Mouse (Mus musculus) midbrain, embryonic 12.5 days (tissue): ENCODE data around the gene Fam107a. TPM values are rescaled to one million over a fixed set of nuclear protein-coding genes. Genes with fewer than 3 reads are reported as not detected.

Experiments used
- ATAC-seq: fragments of 200-750 bp; cut with Nextera tagmentation; 2 replicates; pipeline ENCODE4 v1.8.0; 2017; ENCODE audit warnings: low read depth, moderate TSS enrichment, moderate library complexity; ENCODE audit not compliant: low FRiP score
- H3K27ac ChIP-seq: fragments of 300-500 bp; sonication (generic); replicated peaks from 2 replicates; pipeline ENCODE4 v1.5.1; 2016; ENCODE audit warnings: mild to moderate bottlenecking
- H3K27me3 ChIP-seq: fragments of 300-500 bp; sonication (generic); 2 replicates; pipeline ENCODE4 v1.6.1; 2016; ENCODE audit warnings: mild to moderate bottlenecking
- H3K36me3 ChIP-seq: fragments of 300-500 bp; sonication (generic); 2 replicates; pipeline ENCODE4 v1.6.1; 2016
- H3K4me1 ChIP-seq: fragments of 300-500 bp; sonication (generic); 2 replicates; pipeline ENCODE4 v1.6.1; 2016
- H3K4me2 ChIP-seq: fragments of 300-500 bp; sonication (generic); replicated peaks from 2 replicates; pipeline ENCODE4 v1.6.1; 2016; ENCODE audit warnings: mild to moderate bottlenecking, moderate library complexity
- H3K4me3 ChIP-seq: fragments of 300-500 bp; sonication (generic); 2 replicates; pipeline ENCODE4 v1.5.1; 2016; ENCODE audit warnings: mild to moderate bottlenecking
- H3K9ac ChIP-seq: fragments of 300-500 bp; sonication (generic); replicated peaks from 2 replicates; pipeline ENCODE4 v1.6.1; 2016; ENCODE audit warnings: mild to moderate bottlenecking, moderate library complexity
- H3K9me3 ChIP-seq: fragments of 300-500 bp; sonication (generic); 2 replicates; pipeline ENCODE4 v1.6.1; 2016; ENCODE audit warnings: mild to moderate bottlenecking
- WGBS: fragments of 180-500 bp; shearing (Covaris S2); methylation state at CpG from one replicate; pipeline ENCODE4 v1.1.7; 2016; 5-methylcytosine and 5-hydroxymethylcytosine counted together
- polyA plus RNA-seq: library from polyadenylated mRNA; unstranded; fragments of >200 nt; fragmentation: Nextera tagmentation; extraction: Ambion mirVana; gene quantifications from 2 replicates; pipeline ENCODE4 v1.2.1, GENCODE M21; 2016

Fam107a gene
- polyA plus RNA-seq: 0.24 and 0.48 TPM in 2 replicates

DNA sequence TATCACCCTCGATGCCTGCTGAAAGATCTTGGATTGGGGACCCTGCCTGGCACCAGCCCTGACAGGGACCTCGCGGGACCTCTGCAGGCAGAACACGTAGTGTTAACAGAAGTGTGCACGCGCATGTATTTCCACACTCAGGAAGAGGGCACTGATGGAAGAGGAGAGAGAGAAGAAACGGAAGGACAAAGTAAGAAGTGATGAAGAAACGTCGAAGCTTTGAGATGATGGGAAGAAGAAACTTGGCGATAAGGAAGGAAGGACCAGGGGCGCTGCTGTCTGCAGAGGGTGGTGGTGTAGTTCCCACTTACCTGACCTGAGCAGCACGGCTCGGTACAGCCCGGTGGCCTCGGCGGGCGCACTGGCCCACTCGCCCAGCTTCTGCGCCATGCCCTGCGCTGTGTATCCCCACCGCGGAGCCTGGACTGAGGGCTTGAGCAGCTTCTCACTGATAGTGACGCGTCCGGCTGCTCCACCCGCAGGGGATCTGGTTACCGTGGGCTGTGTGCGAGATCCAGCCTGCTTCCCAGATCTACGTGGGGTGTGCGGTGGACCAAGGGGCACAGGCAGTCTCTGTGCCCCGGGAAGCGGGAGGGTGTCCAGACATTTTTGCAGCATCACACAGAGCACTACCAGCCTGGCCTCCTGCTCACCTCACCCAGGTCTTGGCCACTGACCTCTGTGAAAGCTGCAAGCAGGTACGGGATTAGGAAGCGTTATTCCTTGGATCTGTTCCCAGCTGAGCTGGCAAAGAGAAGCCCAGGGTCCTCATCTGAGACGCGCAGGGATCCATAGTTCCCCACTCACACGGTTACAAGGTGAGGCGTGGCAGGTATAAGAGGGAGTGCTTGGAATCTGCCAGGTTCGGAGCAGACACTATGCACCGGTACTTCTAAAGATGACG, at the start of gene Fam107a:
TSS of gene Fam107a (minus strand) at position 830 of the 904 bp plus-strand sequence.
- Histone ChIP-seq H3K27ac (no peak within 1 kb of the TSS), H3K4me2 (peak within 1 kb of the TSS; percentile 50), H3K4me3 (peak within 1 kb of the TSS; percentile 33), H3K9me3 (no peaks in the 10 kb centered on the region), H3K36me3 (no peaks in the 10 kb centered on the region), H3K27me3 (peaks cover 53% of the 10 kb centered on the region), H3K4me1 (peaks cover 15% of the 10 kb centered on the region), H3K9ac (no peak within 1 kb of the TSS; the same call in 1 of the 2 replicates)
- WGBS: 13% methylated on average over 41 of the region's 41 CpGs
- peak; percentile 73 for ATAC-seq

DNA sequence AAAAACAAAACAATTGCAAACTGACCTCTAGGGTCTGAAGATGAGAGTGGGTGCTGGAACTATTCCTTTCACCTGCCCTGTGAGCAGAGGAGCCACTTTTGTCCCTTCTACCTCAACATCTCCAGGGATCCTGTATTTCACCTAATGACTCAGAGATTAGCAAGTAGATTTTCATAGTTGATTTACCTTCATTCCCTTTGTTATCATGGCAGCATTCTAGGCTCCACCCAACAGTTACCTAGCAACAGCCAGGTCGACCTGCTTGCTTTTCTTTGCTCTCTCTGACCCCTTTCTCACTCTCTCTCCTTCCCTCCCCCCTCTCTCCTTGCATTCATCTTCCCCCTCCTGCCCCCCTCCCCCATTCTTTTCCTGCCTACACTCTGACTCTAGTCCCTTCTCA, 49.3 kb upstream of the Fam107a start:
- Histone ChIP-seq H3K4me3 (no peak overlapping the region), H3K27ac (no peak overlapping the region), H3K27me3 (no peaks in the 10 kb centered on the region), H3K36me3 (no peaks in the 10 kb centered on the region), H3K4me1 (peaks cover 11% of the 10 kb centered on the region), H3K4me2 (no peak overlapping the region), H3K9me3 (no peaks in the 10 kb centered on the region), H3K9ac (no peak overlapping the region)
- ATAC-seq: no peak
- 0% methylated on average over 1 of the region's 1 CpGs for WGBS

DNA sequence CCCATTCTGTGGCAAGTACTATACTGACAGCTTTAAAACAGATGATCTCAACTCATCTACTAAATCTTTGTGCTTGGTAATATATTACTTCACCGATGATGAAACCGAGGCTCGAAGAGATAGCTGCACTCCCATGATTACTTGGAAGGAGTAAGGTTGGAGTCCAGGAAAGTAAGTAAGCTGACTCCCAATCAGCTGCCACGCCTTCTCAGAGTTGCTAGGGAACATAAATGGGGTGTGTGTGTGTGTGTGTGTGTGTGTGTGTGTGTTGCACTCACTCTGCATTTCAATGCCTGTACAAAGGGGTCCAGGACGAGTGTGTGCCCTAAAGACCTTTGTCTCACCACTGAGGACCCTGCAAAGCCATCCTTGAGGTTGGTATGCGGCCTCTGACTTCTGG, 48.0 kb upstream of the Fam107a start:
- Histone ChIP-seq H3K4me1 (peaks cover 11% of the 10 kb centered on the region), H3K4me2 (no peak overlapping the region)
- WGBS: 69% methylated on average over 6 of the region's 6 CpGs

DNA sequence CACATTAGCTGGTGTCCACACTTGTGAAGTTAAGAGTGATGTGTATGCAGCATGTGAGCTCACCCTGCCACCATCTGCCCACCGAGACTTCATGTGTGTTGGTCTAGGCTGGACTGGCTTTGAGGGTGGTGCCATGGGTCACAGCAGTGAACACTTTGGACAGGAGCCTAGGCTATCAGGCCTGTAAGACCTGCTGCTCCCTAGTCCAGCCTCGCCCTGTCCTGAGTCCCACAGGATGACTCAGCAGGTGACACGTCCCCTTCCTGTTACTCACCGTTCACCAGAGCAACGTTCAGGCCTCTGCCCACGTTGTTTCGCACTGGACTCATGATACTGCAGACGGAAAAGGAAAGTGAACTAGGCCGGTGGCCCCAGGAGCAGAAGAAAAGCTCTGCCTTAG, 39.0 kb upstream of the Fam107a start:
- no peaks in the 10 kb centered on the region for H3K27me3 ChIP-seq
- no peak overlapping the region for H3K4me2 ChIP-seq
- no peaks in the 10 kb centered on the region for H3K36me3 ChIP-seq
- WGBS: 88% methylated on average over 9 of the region's 9 CpGs
- H3K9me3 ChIP-seq: no peaks in the 10 kb centered on the region
- H3K9ac ChIP-seq: no peak overlapping the region
- no peak for ATAC-seq
- no peak overlapping the region for H3K27ac ChIP-seq
- no peaks in the 10 kb centered on the region for H3K4me1 ChIP-seq
- no peak overlapping the region for H3K4me3 ChIP-seq

More for the DNA sequence above, 48.0 kb upstream of the Fam107a start:
- Histone ChIP-seq H3K9me3 (no peaks in the 10 kb centered on the region), H3K27ac (no peak overlapping the region), H3K27me3 (no peaks in the 10 kb centered on the region), H3K9ac (no peak overlapping the region), H3K4me3 (no peak overlapping the region), H3K36me3 (no peaks in the 10 kb centered on the region)
- no peak for ATAC-seq

DNA sequence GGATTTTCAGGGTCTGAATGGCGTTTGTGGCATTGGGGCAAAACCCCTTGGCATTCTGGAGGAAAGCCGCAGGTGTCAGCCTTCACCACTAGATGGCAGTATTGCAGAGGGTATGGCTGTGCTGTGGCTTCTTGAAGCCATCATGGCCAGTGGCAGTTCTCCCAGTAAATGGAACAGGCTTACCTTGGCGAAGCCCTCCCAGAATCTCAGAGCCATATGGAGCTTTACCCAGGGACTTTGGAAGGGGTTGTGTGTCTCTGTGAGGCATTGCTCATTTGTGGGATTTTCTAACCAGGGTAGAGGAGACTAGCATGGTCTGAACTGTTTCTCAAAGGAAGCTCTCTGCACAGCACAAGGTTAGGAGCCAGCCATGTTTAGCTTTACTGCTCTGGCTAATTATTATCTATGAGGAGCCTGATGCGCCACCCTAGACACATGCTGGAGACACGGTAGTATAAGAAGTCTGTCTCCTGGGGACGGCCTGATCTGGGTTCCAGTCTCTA, 38.2 kb upstream of the Fam107a start:
- peak; percentile 74 for ATAC-seq
- H3K27me3 ChIP-seq: no peaks in the 10 kb centered on the region
- H3K36me3 ChIP-seq: no peaks in the 10 kb centered on the region
- WGBS: 48% methylated on average over 6 of the region's 6 CpGs
- no peak overlapping the region for H3K4me3 ChIP-seq
- no peaks in the 10 kb centered on the region for H3K4me1 ChIP-seq
- H3K9ac ChIP-seq: no peak overlapping the region
- no peak overlapping the region for H3K4me2 ChIP-seq
- no peak overlapping the region for H3K27ac ChIP-seq
- H3K9me3 ChIP-seq: no peaks in the 10 kb centered on the region

DNA sequence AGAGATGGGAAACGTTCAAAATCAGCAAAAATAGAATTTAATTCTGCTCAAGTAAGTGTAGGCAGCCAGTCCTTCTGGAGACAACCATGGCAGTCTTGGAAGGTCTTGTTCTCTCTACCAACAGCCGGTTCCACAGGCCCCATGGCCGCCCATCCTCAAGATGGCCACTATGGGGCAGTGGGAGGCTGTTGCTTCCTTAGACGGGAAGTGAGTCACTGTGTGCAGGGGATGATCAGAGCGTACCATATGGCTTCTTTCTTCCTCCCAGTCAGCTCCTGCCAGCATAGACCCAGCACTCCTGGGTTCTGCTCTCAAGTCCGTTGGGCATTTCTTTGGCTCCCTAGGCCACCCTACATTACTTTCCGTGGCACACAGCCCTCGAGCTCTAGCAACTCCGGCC, 31.1 kb upstream of the Fam107a start:
- no peak for ATAC-seq
- WGBS: 80% methylated on average over 9 of the region's 9 CpGs
- no peak overlapping the region for H3K4me2 ChIP-seq
- no peaks in the 10 kb centered on the region for H3K4me1 ChIP-seq
- H3K4me3 ChIP-seq: no peak overlapping the region
- H3K36me3 ChIP-seq: no peaks in the 10 kb centered on the region
- peaks cover 7% of the 10 kb centered on the region; the same call in 1 of the 2 replicates for H3K27me3 ChIP-seq
- H3K9ac ChIP-seq: no peak overlapping the region
- H3K27ac ChIP-seq: no peak overlapping the region
- H3K9me3 ChIP-seq: no peaks in the 10 kb centered on the region

DNA sequence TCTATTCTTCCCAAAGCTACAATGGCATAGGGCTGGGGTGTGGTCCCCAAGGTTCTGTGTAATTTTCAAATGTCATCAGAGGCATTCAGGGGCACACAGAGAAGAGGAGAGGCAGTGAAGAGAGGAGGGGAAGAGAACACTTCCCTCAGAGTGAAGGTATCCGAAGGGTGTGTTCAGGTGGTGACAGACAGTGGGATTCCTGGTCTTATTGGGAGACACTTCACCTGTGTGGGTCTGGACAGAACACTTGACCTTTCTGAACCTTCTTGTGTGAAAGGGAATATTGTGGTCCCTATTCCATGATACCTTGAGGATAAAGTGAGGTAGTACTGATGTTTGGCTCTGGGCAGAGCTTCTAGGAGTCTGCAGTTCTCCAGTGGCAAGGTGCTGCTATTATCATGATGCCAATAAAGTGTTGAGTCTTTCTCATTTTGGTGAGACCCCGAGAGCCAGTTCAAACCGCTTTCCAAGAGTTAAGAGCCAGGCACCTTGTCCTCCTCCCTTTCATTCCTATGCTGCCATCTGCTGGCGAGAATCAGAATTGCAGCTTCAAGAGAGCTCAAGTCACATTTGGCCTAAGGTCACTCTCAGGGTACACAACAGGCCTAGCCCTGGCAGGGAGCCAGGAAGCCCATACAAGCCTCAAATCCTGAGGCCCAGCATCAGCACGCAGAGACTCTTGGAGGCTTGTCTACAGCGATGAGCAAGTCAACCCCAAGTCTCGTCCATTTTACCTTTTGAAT, 28.6 kb upstream of the Fam107a start:
- Histone ChIP-seq H3K9me3 (no peaks in the 10 kb centered on the region), H3K4me1 (no peaks in the 10 kb centered on the region), H3K9ac (no peak overlapping the region), H3K4me3 (no peak overlapping the region), H3K27ac (no peak overlapping the region), H3K27me3 (peaks cover 7% of the 10 kb centered on the region; the same call in 1 of the 2 replicates), H3K4me2 (no peak overlapping the region), H3K36me3 (no peaks in the 10 kb centered on the region)
- 23% methylated on average over 7 of the region's 7 CpGs for WGBS
- peak; percentile 55; the same call in 1 of the 2 replicates for ATAC-seq

DNA sequence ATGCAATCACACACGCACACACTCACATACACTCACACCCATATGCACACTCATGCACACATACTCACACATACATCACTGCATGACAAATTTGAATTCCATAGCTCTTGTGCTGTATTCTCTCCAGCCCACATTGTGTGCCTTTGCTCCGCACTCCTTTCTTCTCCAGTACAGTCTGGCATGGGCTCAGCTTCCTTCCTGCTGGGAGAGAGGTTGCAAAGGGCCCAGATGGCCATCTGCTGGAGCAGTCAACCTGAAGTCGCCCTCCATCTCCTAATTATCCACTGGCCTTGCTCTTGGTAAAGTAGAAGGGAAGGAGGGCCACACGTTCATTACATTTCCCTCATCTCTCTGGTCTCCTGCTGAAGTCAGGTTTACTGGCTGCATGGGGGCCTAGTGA, 27.7 kb upstream of the Fam107a start:
- no peak overlapping the region for H3K27ac ChIP-seq
- H3K9ac ChIP-seq: no peak overlapping the region
- no peak overlapping the region for H3K4me2 ChIP-seq
- 67% methylated on average over 4 of the region's 4 CpGs for whole genome bisulfite sequencing
- ATAC-seq: no peak
- no peaks in the 10 kb centered on the region for H3K9me3 ChIP-seq
- no peaks in the 10 kb centered on the region for H3K36me3 ChIP-seq
- H3K27me3 ChIP-seq: peaks cover 7% of the 10 kb centered on the region
- H3K4me1 ChIP-seq: no peaks in the 10 kb centered on the region
- no peak overlapping the region for H3K4me3 ChIP-seq

DNA sequence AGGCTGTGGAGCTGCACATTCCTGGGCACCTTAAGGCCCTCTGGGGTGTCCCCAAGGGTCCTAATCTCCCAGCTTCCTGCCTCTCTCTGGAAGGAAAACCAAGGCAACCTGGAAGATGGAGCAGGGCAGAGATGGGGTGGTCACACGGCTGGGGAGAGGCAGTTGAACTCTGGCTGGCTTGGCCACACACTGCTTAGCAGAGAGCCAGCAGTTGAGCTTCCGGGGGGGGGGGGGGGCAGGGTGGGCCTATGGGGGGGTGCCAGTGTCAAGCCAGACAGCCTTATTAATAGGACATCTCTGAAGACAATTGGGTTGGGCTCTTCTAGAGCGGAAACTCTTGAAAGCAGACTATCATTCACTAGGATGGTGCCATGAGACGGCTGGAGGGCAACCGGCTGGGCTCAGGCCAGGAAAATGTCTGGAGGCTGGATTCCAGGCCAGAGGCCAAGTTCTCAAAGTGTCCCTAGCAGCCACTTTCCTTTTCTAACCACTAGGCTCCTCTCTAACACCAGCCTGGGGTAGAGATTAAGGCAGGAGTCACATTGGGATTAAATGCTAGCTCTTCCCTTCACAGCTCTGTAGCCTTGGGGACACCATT, 24.8 kb upstream of the Fam107a start:
- 84% methylated on average over 5 of the region's 5 CpGs for WGBS
- Histone ChIP-seq H3K27ac (no peak overlapping the region), H3K36me3 (no peaks in the 10 kb centered on the region), H3K9me3 (no peaks in the 10 kb centered on the region), H3K4me1 (no peaks in the 10 kb centered on the region), H3K27me3 (peaks cover 7% of the 10 kb centered on the region), H3K4me3 (no peak overlapping the region), H3K9ac (no peak overlapping the region), H3K4me2 (no peak overlapping the region)
- no peak for ATAC-seq

DNA sequence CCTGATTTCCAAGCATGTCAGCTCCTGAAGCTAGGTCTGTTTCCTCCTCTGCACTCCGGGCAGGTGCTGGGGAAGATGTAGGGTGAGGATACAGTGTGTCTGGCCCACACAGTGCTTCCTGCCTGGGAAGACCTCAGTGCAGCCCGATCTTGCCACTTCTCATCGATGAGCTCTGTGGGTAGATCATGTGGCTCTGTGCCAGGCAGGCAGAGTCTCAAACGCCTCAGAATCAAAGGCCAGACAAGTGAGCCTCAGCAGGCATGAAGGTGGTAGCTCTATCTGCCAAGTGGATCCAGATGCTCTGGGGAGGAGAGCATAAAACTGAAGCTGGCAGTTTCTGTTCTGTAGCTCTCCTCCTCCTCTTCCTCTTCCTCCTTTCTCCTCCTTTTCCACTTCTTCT, 22.4 kb upstream of the Fam107a start:
- WGBS: 91% methylated on average over 4 of the region's 4 CpGs
- H3K27me3 ChIP-seq: peaks cover under 1% of the 10 kb centered on the region
- H3K36me3 ChIP-seq: no peaks in the 10 kb centered on the region
- no peak overlapping the region for H3K4me2 ChIP-seq
- no peak overlapping the region for H3K27ac ChIP-seq
- H3K4me3 ChIP-seq: no peak overlapping the region
- no peaks in the 10 kb centered on the region for H3K9me3 ChIP-seq
- no peak for ATAC-seq
- H3K4me1 ChIP-seq: no peaks in the 10 kb centered on the region
- H3K9ac ChIP-seq: no peak overlapping the region

DNA sequence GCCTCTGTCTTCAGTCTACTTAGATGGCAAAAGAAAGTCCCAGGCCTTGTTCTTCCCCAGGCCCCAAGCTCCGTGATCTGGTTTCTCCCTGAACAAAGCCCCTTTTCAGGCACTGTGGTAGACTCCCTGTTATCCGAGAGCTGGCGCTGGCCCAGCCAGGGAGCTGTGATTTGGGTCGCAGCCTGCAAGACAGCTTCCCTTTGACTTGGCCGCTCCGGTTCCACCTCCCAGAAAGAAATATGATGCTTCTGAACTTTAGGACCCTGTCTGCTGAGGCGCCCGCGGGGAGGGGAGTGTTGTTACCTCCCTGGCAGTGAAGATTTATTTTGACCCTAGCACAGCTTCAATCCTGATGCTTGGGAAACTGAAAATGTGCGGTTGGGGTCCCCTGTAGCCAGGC, 18.1 kb upstream of the Fam107a start:
- ATAC-seq: no peak
- H3K4me2 ChIP-seq: no peak overlapping the region
- H3K9ac ChIP-seq: no peak overlapping the region
- H3K4me1 ChIP-seq: no peaks in the 10 kb centered on the region
- H3K27ac ChIP-seq: no peak overlapping the region
- 60% methylated on average over 10 of the region's 10 CpGs for WGBS
- no peak overlapping the region for H3K4me3 ChIP-seq
- no peaks in the 10 kb centered on the region for H3K36me3 ChIP-seq
- H3K27me3 ChIP-seq: no peaks in the 10 kb centered on the region; the same call in 1 of the 2 replicates
- no peaks in the 10 kb centered on the region for H3K9me3 ChIP-seq
